Mouse (Mus musculus) cerebellum, postnatal 4 days (tissue): ENCODE measurements around the gene Rdh11.
"Not testable (repeated sequence)": the region's sequence is repeated elsewhere in the genome, so short reads cannot be mapped to it uniquely, and the experiment has no call there.

ENCODE experiments used
- DNase-seq, 2 experiments: peaks; one replicate each; pipeline ENCODE4 v3.0.0; 2022; ENCODE audit warnings: low spot score in 2 of 2, mixed read lengths in 1 of 2

Rdh11 gene

GRCm38 (mm10) chr12:79192193-79192592 lies at the start of gene Rdh11:
Gene Rdh11 (minus strand): TSS chr12:79192293.
- DNase-seq: no peak

GRCm38 (mm10) chr12:79235485-79236080 lies 43.5 kb upstream of the Rdh11 start:
- no peak for DNase-seq

- DNase-seq: no peak
Observed at GRCm38 (mm10) chr12:79217511-79217910, 25.4 kb upstream of the Rdh11 start.

GRCm38 (mm10) chr12:79211447-79211846 lies 19.4 kb upstream of the Rdh11 start:
- no peak for DNase-seq

- DNase-seq: peak in 1 of 2 experiments; percentile 7
Observed at GRCm38 (mm10) chr12:79208703-79209464, 16.8 kb upstream of the Rdh11 start, which contains the start of gene Rdh12. Gene Rdh12 (plus strand): TSS chr12:79208914.

- DNase-seq: no peak
Observed at GRCm38 (mm10) chr12:79201882-79202281, 9.8 kb upstream of the Rdh11 start.

GRCm38 (mm10) chr12:79197105-79197504 lies 5.0 kb upstream of the Rdh11 start:
- DNase-seq: no peak

GRCm38 (mm10) chr12:79193441-79193840 lies 1.3 kb upstream of the Rdh11 start:
- DNase-seq: peak; percentile 34 to 62

GRCm38 (mm10) chr12:79191701-79192100 lies 392 bp downstream of the Rdh11 start:
- DNase-seq: peak; percentile 46 to 67

- DNase-seq: peak in 1 of 2 experiments; percentile 58
Observed at GRCm38 (mm10) chr12:79190931-79191673, 991 bp downstream of the Rdh11 start.

- not testable (repeated sequence) for DNase-seq
Observed at GRCm38 (mm10) chr12:79185160-79185559, 6.9 kb downstream of the Rdh11 start.

- no peak for DNase-seq
Observed at GRCm38 (mm10) chr12:79175998-79176397, 16.1 kb downstream of the Rdh11 start.

- DNase-seq: no peak
Observed at GRCm38 (mm10) chr12:79173721-79174120, 18.4 kb downstream of the Rdh11 start.

GRCm38 (mm10) chr12:79172019-79172941 lies 19.8 kb downstream of the Rdh11 start, which contains the start of gene Vti1b:
Gene Vti1b (minus strand): TSS chr12:79172667.
- peak; percentile 77 to 81 for DNase-seq

- DNase-seq: no peak
Observed at GRCm38 (mm10) chr12:79171269-79171995, 20.7 kb downstream of the Rdh11 start.

- DNase-seq: no peak
Observed at GRCm38 (mm10) chr12:79170421-79170820, 21.7 kb downstream of the Rdh11 start.

GRCm38 (mm10) chr12:79169173-79169572 lies 22.9 kb downstream of the Rdh11 start:
- no peak for DNase-seq

GRCm38 (mm10) chr12:79162876-79163275 lies 29.2 kb downstream of the Rdh11 start:
- DNase-seq: no peak

- DNase-seq: no peak
Observed at GRCm38 (mm10) chr12:79149653-79150052, 42.4 kb downstream of the Rdh11 start.

- no peak for DNase-seq
Observed at GRCm38 (mm10) chr12:79141384-79141783, 50.7 kb downstream of the Rdh11 start.

- no peak for DNase-seq
Observed at GRCm38 (mm10) chr12:79140811-79141210, 51.3 kb downstream of the Rdh11 start.
